Mouse (Mus musculus) ES-E14 (cell line): ENCODE measurements around the gene Olfr1424.

Experiments used
- HCFC1 ChIP-seq: IDR thresholded peaks from 2 replicates; pipeline ENCODE4 v1.6.1; 2012; ENCODE audit warnings: low read length, inconsistent platforms, borderline replicate concordance; ENCODE audit not compliant: insufficient read depth
- MAFK ChIP-seq: IDR thresholded peaks from 2 replicates; pipeline ENCODE4 v1.6.1; 2014; ENCODE audit warnings: mild to moderate bottlenecking, low read depth, low read length, inconsistent platforms; ENCODE audit not compliant: insufficient read depth
- ZC3H11A ChIP-seq: IDR thresholded peaks from 2 replicates; pipeline ENCODE4 v1.6.1; 2012; ENCODE audit warnings: low read depth, mild to moderate bottlenecking, inconsistent platforms, low read length, borderline replicate concordance
- ZNF384 ChIP-seq: IDR thresholded peaks from 2 replicates; pipeline ENCODE4 v1.6.1; 2012; ENCODE audit warnings: low read depth, low read length, inconsistent platforms

GRCm38 (mm10) chr19:12012615-12013014 lies 49.9 kb downstream of the Olfr1424 start:
- TF ChIP-seq HCFC1 (no peak), ZNF384 (no peak), ZC3H11A (no peak), MAFK (no peak)
